Mouse (Mus musculus): ENCODE results near the gene Glrx5. TPM values are rescaled to one million over a fixed set of nuclear protein-coding genes. Genes with fewer than 3 reads are reported as not detected.
A peak's percentile ranks its signal among the peaks of the same experiment; 100 is the strongest.

The Glrx5 gene
- polyA plus RNA-seq (2015; fragmentation: Nextera tagmentation; extraction: Ambion mirVana) = 140 and 148 TPM in 2 replicates

DNA sequence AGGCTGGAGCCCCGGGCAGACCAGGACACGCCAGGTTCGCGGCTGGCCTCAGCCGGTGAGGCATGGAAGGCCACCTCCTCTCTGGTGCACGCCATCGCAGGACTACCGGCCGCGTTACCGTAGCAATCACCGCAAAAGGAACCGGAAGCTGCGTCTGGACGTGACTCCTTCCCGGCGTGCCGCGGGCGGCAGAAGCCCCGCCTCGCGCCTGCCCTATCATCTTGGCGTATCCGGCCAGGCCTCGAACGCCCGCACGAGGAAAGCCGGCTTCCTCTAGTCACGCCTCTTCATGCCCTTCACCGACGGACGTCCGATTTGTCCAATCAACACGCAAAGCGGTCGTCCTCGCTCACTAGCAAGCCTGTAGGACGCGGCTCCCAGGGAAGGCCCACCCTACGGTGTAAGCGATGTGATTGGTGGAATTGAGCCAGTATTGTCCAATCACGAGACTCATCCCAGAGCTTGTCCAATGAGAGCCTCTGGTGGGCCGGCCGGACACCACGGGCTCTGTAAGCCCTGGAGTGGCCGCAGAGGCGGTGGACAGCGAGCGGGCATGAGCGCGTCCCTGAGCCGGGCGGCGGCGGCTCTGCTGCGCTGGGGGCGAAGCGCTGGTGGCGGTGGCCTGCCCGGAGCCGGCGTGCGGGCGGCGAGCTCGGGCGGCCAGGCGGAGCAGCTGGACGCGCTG lies at the start of gene Glrx5:
Glrx5 (plus strand) TSS at position 542 of the 685 bp plus-strand sequence.
- WGBS = under 1% methylated on average over 72 of the region's 72 CpGs
- Histone ChIP-seq H3K4me1 (peaks cover 40% of the 10 kb centered on the region), H3K9me3 (replicated peaks) (no peaks in the 10 kb centered on the region), H3K4me3 (peak within 1 kb of the TSS; percentile 86), H3K27ac (peak within 1 kb of the TSS; percentile 64), H3K27me3 (no peaks in the 10 kb centered on the region), H3K9ac (peak within 1 kb of the TSS; percentile 92), H3K4me2 (peak within 1 kb of the TSS; percentile 98), H3K36me3 (ENCODE audit: poor library complexity, severe bottlenecking) (peaks cover 24% of the 10 kb centered on the region)
- ATAC-seq = peak; percentile 99

GRCm38 (mm10) chr12:104983476-104983875 lies 49.0 kb upstream of the Glrx5 start:
- no peak for ATAC-seq
- no peaks in the 10 kb centered on the region for H3K36me3 ChIP-seq (ENCODE audit: poor library complexity, severe bottlenecking)
- 65% methylated on average over 7 of the region's 7 CpGs for WGBS
- no peaks in the 10 kb centered on the region for H3K27me3 ChIP-seq
- H3K4me2 ChIP-seq = no peak overlapping the region
- H3K9me3 ChIP-seq (replicated peaks) = peaks cover 3% of the 10 kb centered on the region; the same call in 1 of the 2 replicates
- H3K4me1 ChIP-seq = peaks cover 7% of the 10 kb centered on the region
- H3K27ac ChIP-seq = no peak overlapping the region
- H3K4me3 ChIP-seq = no peak overlapping the region
- no peak overlapping the region for H3K9ac ChIP-seq

- H3K4me2 ChIP-seq = no peak overlapping the region
- H3K9me3 ChIP-seq (replicated peaks) = no peaks in the 10 kb centered on the region; the same call in 1 of the 2 replicates
- no peak overlapping the region for H3K9ac ChIP-seq
- H3K27ac ChIP-seq = no peak overlapping the region
- WGBS = 83% methylated on average over 5 of the region's 5 CpGs
- H3K4me3 ChIP-seq = no peak overlapping the region
- no peak for ATAC-seq
- no peaks in the 10 kb centered on the region for H3K27me3 ChIP-seq
- no peaks in the 10 kb centered on the region for H3K4me1 ChIP-seq
- H3K36me3 ChIP-seq (ENCODE audit: poor library complexity, severe bottlenecking) = no peaks in the 10 kb centered on the region
Measured at GRCm38 (mm10) chr12:104985088-104985487, 47.4 kb upstream of the Glrx5 start.

DNA sequence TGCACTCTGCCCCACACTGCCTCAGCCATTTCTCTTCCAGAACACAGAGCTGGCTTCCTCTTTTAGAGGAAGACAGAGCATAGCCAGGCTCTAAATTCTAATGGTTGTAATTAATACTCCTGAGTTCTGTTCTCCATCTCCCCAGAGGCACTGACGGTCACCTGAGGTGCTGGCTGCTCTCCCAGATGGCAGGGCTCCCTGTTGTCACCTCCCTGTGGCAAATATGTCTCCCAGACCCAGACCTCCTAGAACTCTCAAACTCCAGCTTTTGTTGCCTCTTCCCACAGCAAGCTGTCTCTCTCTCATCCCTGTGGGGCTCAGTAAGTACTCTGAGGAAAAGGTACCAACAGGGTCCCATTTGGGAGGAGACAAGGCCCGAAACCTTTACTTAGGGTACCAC lies 46.5 kb upstream of the Glrx5 start:
- no peaks in the 10 kb centered on the region for H3K36me3 ChIP-seq (ENCODE audit: poor library complexity, severe bottlenecking)
- no peak for ATAC-seq
- no peaks in the 10 kb centered on the region for H3K27me3 ChIP-seq
- WGBS = 87% methylated on average over 2 of the region's 2 CpGs
- no peak overlapping the region for H3K27ac ChIP-seq
- H3K4me2 ChIP-seq = no peak overlapping the region
- no peak overlapping the region for H3K9ac ChIP-seq
- H3K9me3 ChIP-seq (replicated peaks) = no peaks in the 10 kb centered on the region; the same call in 1 of the 2 replicates
- no peaks in the 10 kb centered on the region for H3K4me1 ChIP-seq
- no peak overlapping the region for H3K4me3 ChIP-seq

- no peaks in the 10 kb centered on the region; the same call in 1 of the 2 replicates for H3K9me3 ChIP-seq (replicated peaks)
- no peaks in the 10 kb centered on the region for H3K36me3 ChIP-seq (ENCODE audit: poor library complexity, severe bottlenecking)
- WGBS = 94% methylated on average over 9 of the region's 9 CpGs
- no peak for ATAC-seq
- no peak overlapping the region for H3K4me2 ChIP-seq
- no peaks in the 10 kb centered on the region for H3K4me1 ChIP-seq
- no peaks in the 10 kb centered on the region for H3K27me3 ChIP-seq
- H3K27ac ChIP-seq = no peak overlapping the region
- H3K9ac ChIP-seq = no peak overlapping the region
- no peak overlapping the region for H3K4me3 ChIP-seq
Measured at GRCm38 (mm10) chr12:104986781-104987180, 45.7 kb upstream of the Glrx5 start.

DNA sequence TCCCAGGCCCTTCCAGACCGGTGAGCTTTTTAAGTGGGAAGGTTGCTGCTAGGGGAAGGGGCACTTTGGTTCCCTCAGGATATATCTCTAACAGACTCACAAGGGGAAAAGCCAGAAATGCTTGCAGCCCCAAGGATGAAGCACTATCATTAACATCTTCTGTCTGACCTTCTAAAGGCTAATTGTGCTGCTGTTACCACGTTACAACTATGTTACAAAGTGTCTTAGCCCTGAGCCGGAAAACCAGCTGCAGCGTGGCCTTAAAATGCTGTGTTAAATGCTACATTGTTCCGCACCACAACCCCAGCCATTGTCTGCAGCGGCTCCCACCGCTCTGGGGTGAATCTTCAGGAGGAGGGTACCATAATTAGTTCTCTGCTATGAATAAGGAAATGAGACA lies 44.6 kb upstream of the Glrx5 start:
- no peak for ATAC-seq
- H3K4me1 ChIP-seq = no peaks in the 10 kb centered on the region
- H3K4me3 ChIP-seq = no peak overlapping the region
- H3K9ac ChIP-seq = no peak overlapping the region
- no peaks in the 10 kb centered on the region; the same call in 1 of the 2 replicates for H3K9me3 ChIP-seq (replicated peaks)
- 62% methylated on average over 7 of the region's 7 CpGs for WGBS
- no peaks in the 10 kb centered on the region for H3K27me3 ChIP-seq
- H3K27ac ChIP-seq = no peak overlapping the region
- H3K4me2 ChIP-seq = no peak overlapping the region
- H3K36me3 ChIP-seq (ENCODE audit: poor library complexity, severe bottlenecking) = no peaks in the 10 kb centered on the region

DNA sequence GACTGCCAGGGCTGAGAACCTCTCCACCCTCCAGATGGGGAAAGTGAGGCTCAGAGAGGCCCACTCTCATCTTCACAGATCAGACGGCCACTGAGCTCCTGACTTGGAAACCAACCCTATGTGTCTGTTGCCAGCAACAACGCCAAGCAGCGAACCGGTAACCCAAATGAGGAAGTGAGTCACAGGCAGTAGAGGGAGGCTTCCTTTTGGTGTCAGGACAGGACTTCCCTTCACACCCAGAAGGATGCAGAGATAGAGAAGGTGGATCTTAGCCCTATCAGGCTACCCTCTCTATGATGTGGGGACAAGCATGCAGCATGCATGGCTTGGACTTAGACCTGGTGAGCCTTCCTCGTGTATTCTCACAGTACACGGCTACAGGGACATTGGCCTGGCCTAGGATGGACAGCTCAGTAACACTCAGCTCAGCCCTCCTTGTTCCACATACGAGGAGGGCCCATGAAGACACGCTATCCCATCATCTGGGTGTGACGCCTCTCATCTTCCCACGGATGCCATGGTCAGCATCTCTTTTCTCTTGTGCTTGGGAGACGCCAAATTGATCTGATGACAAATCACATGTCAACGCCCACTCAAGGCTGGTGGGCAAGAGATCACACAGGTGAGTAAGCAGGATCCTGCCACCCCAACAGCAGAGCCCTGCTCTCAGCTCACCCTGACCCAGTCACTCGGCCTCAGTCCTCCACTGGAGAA lies 41.6 kb upstream of the Glrx5 start:
- no peaks in the 10 kb centered on the region for H3K9me3 ChIP-seq (replicated peaks)
- WGBS = 90% methylated on average over 13 of the region's 13 CpGs
- no peaks in the 10 kb centered on the region for H3K36me3 ChIP-seq (ENCODE audit: poor library complexity, severe bottlenecking)
- H3K27me3 ChIP-seq = no peaks in the 10 kb centered on the region
- no peak for ATAC-seq
- H3K27ac ChIP-seq = no peak overlapping the region
- no peaks in the 10 kb centered on the region for H3K4me1 ChIP-seq
- H3K4me2 ChIP-seq = no peak overlapping the region
- no peak overlapping the region for H3K4me3 ChIP-seq
- H3K9ac ChIP-seq = no peak overlapping the region

- Histone ChIP-seq H3K4me2 (no peak overlapping the region), H3K4me1 (no peaks in the 10 kb centered on the region), H3K36me3 (ENCODE audit: poor library complexity, severe bottlenecking) (no peaks in the 10 kb centered on the region), H3K9me3 (replicated peaks) (no peaks in the 10 kb centered on the region), H3K27ac (no peak overlapping the region), H3K27me3 (no peaks in the 10 kb centered on the region), H3K9ac (no peak overlapping the region), H3K4me3 (no peak overlapping the region)
- ATAC-seq = no peak
- WGBS = 88% methylated on average over 10 of the region's 10 CpGs
Measured at GRCm38 (mm10) chr12:104992123-104992741, 40.3 kb upstream of the Glrx5 start.

DNA sequence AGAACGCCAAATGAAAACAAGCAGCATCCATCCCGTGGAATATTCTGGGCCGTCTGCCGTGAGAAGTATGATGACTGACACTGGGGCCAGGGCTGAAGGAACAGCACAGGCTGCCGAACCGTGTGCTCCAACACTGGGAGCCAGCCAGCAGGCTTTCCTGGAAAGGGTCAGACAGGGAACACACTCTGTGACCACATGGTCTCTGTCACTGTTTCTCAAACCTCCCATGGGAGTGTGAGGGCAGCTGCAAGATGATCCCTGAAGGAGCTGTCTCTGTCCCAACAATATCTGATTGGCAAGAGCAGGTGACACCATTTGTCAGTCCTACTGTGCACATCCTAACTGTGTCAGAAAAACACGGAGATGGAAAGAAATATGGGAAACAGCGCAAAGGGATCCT lies 39.6 kb upstream of the Glrx5 start:
- Histone ChIP-seq H3K9ac (no peak overlapping the region), H3K4me2 (no peak overlapping the region)
- WGBS = 87% methylated on average over 8 of the region's 8 CpGs

DNA sequence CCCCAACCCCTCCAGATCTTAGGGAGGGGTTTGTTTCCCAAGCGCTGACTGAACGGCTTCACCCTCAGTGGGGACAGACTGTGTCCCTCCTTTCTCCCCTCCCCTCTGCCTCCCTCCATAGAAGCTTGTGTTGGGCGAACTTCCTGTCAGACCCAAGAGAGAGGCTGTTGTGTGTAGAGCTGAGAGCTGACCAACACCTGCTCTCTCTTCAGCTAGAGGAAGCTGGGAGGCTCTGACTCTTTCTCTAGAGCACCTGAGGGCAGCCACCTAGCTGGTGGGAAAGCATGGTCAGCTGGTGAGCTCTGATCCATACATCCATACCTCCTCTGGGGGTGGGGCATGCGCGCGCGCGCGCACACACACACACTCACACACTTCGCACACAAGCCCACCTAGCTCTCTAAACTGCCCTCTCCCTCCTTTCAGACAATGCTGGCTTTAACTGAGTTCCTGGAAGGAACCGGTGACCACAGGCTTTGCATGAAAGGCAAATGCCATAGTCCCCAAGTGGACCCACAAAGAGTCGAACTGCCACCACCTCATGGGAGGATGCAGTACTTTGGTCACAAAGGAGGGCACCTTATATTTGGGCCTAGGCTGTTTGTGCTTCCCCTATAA lies 37.1 kb upstream of the Glrx5 start:
- Histone ChIP-seq H3K27ac (no peak overlapping the region), H3K9me3 (replicated peaks) (no peaks in the 10 kb centered on the region), H3K4me2 (no peak overlapping the region), H3K27me3 (no peaks in the 10 kb centered on the region), H3K4me1 (no peaks in the 10 kb centered on the region), H3K9ac (no peak overlapping the region), H3K36me3 (ENCODE audit: poor library complexity, severe bottlenecking) (no peaks in the 10 kb centered on the region), H3K4me3 (no peak overlapping the region)
- WGBS = 92% methylated on average over 12 of the region's 12 CpGs
- no peak for ATAC-seq

More for the DNA sequence above, 39.6 kb upstream of the Glrx5 start:
- Histone ChIP-seq H3K27me3 (no peaks in the 10 kb centered on the region), H3K9me3 (replicated peaks) (no peaks in the 10 kb centered on the region), H3K36me3 (ENCODE audit: poor library complexity, severe bottlenecking) (no peaks in the 10 kb centered on the region), H3K4me3 (no peak overlapping the region), H3K4me1 (no peaks in the 10 kb centered on the region), H3K27ac (no peak overlapping the region)
- no peak for ATAC-seq

DNA sequence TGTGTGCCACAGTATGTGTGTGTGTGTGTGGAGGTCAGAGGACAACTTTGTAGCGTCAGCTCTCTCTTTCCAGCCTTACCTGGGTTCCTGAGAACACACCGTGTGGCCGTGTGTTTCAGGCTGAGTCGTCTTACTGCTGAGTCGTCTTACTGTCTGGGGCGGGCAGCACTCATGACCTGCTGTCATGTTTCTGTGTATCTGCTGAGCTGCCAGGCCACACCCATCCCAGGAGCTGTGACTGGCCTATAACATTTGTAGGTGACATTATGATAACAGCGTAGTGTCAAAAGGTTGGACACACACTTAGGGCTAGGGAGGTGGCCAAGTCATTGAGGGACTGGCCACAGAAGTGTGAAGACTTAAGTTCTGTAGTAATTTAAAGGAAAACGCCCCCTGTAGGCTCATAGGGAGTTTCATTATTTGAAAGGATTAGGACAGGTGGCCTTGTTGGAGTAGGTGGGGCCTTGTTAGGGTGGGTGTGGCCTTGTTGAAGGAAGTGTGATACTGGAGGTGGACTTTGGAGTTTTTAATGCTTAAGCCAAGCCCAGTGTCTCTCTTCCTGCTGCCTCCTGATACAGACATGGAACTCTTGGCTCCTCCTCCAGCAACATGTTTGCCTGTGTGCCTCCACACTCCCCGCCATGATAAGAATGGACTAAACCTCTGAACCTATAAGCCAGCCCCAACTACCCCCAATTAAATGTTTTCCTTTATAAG lies 36.3 kb upstream of the Glrx5 start:
- WGBS = 85% methylated on average over 9 of the region's 9 CpGs

More for the DNA sequence above, 36.3 kb upstream of the Glrx5 start:
- Histone ChIP-seq H3K36me3 (ENCODE audit: poor library complexity, severe bottlenecking) (no peaks in the 10 kb centered on the region), H3K4me3 (no peak overlapping the region), H3K27ac (no peak overlapping the region), H3K4me1 (no peaks in the 10 kb centered on the region), H3K27me3 (no peaks in the 10 kb centered on the region), H3K9ac (no peak overlapping the region), H3K4me2 (no peak overlapping the region), H3K9me3 (replicated peaks) (no peaks in the 10 kb centered on the region)
- ATAC-seq = no peak
